Mouse (Mus musculus): Measurements from ENCODE around the gene Gm20388.

Gene Gm20388

GRCm38 (mm10) chr8:120124836-120125389 lies 214.3 kb downstream of the Gm20388 start:
- DNase-seq (ENCODE audit: low spot score in 2 of 2): no peak

- DNase-seq (ENCODE audit: low spot score in 2 of 2): no peak
These were observed 215.9 kb downstream of the Gm20388 start for GRCm38 (mm10) chr8:120126357-120127161.

- DNase-seq (ENCODE audit: low spot score in 2 of 2): no peak
These were observed 218.9 kb downstream of the Gm20388 start for GRCm38 (mm10) chr8:120129547-120129946.

GRCm38 (mm10) chr8:120131158-120131557 lies 220.5 kb downstream of the Gm20388 start:
- DNase-seq (ENCODE audit: low spot score in 2 of 2): no peak

- no peak for DNase-seq (ENCODE audit: low spot score in 2 of 2)
These were observed 222.5 kb downstream of the Gm20388 start for GRCm38 (mm10) chr8:120133169-120133568.

GRCm38 (mm10) chr8:120135687-120136086 lies 225.0 kb downstream of the Gm20388 start:
- DNase-seq (ENCODE audit: low spot score in 2 of 2): no peak

- DNase-seq (ENCODE audit: low spot score in 2 of 2): peak; percentile 83 to 87
These were observed 226.0 kb downstream of the Gm20388 start for GRCm38 (mm10) chr8:120136618-120137017.

GRCm38 (mm10) chr8:120138958-120139357 lies 228.3 kb downstream of the Gm20388 start:
- no peak for DNase-seq (ENCODE audit: low spot score in 2 of 2)

- no peak for DNase-seq (ENCODE audit: low spot score in 2 of 2)
These were observed 230.1 kb downstream of the Gm20388 start for GRCm38 (mm10) chr8:120140769-120141168.

GRCm38 (mm10) chr8:120143911-120144651 lies 233.4 kb downstream of the Gm20388 start:
- DNase-seq (ENCODE audit: low spot score in 2 of 2): peak; percentile 47 to 58

GRCm38 (mm10) chr8:120144652-120145301 lies 234.1 kb downstream of the Gm20388 start:
- DNase-seq (ENCODE audit: low spot score in 2 of 2): peak; percentile 46 to 59

GRCm38 (mm10) chr8:120146051-120146450 lies 235.4 kb downstream of the Gm20388 start:
- DNase-seq (ENCODE audit: low spot score in 2 of 2): no peak

GRCm38 (mm10) chr8:120150028-120150427 lies 239.4 kb downstream of the Gm20388 start:
- DNase-seq (ENCODE audit: low spot score in 2 of 2): no peak

GRCm38 (mm10) chr8:120151151-120151550 lies 240.5 kb downstream of the Gm20388 start:
- no peak for DNase-seq (ENCODE audit: low spot score in 2 of 2)

- DNase-seq (ENCODE audit: low spot score in 2 of 2): no peak
These were observed 242.0 kb downstream of the Gm20388 start for GRCm38 (mm10) chr8:120152636-120153035.

- no peak for DNase-seq (ENCODE audit: low spot score in 2 of 2)
These were observed 249.7 kb downstream of the Gm20388 start for GRCm38 (mm10) chr8:120160366-120160765.

GRCm38 (mm10) chr8:120161658-120162403 lies 251.2 kb downstream of the Gm20388 start:
- no peak for DNase-seq (ENCODE audit: low spot score in 2 of 2)

GRCm38 (mm10) chr8:120162404-120162752 lies 251.7 kb downstream of the Gm20388 start:
- no peak for DNase-seq (ENCODE audit: low spot score in 2 of 2)

- no peak for DNase-seq (ENCODE audit: low spot score in 2 of 2)
These were observed 252.7 kb downstream of the Gm20388 start for GRCm38 (mm10) chr8:120163376-120163775.

GRCm38 (mm10) chr8:120164026-120164425 lies 253.4 kb downstream of the Gm20388 start:
- no peak for DNase-seq (ENCODE audit: low spot score in 2 of 2)

- no peak for DNase-seq (ENCODE audit: low spot score in 2 of 2)
These were observed 256.5 kb downstream of the Gm20388 start for GRCm38 (mm10) chr8:120167136-120167535.

Data from right cerebral cortex, postnatal 36 days (tissue).